Mouse (Mus musculus) brain, embryonic 18.5 days (tissue): ENCODE measurements around the gene Pts.
A peak's percentile ranks its signal among the peaks of the same experiment; 100 is the strongest.

Source experiments
- DNase-seq: peaks from one replicate; pipeline ENCODE4 v3.0.0-alpha.2; 2012; ENCODE audit warnings: low read depth, low spot score

Pts gene

GRCm38 (mm10) chr9:50528293-50528892, at the start of gene Pts:
Gene Pts (minus strand): TSS chr9:50528724.
- DNase-seq, result peak; percentile 95

GRCm38 (mm10) chr9:50569599-50570525, 41.3 kb upstream of the Pts start:
- no peak for DNase-seq

DNA sequence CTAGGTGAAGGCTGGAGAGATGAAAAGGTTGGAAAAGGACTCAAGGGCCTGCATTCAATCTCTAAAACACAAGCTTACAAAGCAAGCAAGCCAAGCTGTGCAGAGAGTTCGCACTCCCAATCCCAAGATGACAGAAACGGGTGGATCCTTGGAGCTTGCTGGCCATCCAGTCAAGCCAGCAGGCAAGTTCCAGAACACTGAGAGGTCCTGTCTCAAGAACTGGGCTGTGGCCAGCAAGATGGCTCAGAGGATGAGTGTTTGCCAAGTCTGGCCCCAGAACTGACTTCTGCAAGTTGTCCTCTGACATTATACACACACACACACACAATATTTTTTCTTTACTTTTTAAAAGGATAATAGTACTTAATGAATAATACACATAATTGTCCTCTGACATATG, 39.4 kb upstream of the Pts start:
- DNase-seq, result no peak

DNA sequence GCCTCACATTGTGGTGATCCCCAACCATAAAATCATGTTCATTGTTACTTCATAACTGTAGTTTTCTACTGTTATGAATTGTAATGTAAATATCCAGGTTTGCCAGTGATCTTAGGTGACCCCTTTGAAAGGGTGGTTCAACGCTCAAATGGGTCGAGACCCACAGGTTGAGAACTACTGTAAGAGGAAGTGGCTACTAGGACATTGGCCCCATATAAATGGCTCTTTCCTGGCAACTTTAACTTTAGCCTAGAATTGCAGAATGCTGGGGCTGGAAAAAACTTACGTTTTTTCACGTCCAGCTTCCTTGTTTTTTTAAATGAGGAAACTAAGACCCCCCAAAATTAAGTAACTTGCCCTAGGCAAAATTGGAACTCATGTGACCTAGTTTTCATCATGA, 38.8 kb upstream of the Pts start:
- DNase-seq, result no peak

- DNase-seq, result no peak
These were observed 37.4 kb upstream of the Pts start for GRCm38 (mm10) chr9:50565940-50566339.

- no peak for DNase-seq
These were observed 36.6 kb upstream of the Pts start for GRCm38 (mm10) chr9:50565173-50565572.

- no peak for DNase-seq
These were observed 33.4 kb upstream of the Pts start for GRCm38 (mm10) chr9:50561918-50562360.

DNA sequence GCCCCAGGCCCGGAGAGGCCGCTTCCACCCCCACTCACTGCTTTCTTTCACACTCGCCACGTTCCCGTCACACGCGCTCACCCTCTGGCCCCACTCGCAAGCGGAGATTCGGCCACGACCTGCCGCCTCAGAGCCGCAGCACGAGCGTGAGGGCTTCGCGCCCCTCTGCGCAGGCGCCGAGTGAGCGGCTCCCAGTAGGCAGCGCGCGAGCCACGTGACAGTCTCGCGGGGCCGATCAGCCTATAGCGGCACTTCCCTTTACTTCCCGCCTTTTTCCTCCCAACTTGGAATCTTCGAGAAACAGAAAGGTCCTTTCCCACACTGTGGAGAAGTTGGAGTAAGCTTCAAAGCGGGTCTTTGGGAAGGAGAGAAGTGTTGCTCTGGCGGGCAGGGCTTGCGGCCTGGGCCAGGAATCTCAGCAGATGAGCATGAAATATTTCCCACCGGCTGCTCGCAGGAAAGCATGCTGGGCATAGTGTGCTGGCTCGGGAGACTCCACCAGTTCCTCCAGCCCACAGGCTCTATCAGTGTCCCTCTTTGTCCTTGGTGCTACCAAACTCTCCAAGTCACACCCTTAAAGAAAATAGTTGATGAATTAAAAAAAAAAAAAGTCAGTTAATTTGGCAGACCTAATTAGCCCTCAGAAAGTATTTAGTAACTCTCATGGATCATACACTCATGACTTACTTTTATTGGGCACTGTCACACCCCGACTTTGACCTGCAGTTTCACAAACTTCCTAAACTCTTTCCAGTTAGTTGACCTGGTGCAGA, 32.8 kb upstream of the Pts start, which contains the start of gene Tex12:
TSS of gene Tex12 (minus strand) at position 181 of the 773 bp plus-strand sequence.
- no peak for DNase-seq

GRCm38 (mm10) chr9:50555094-50555446, 26.5 kb upstream of the Pts start, which contains the start of gene Bco2:
Gene Bco2 (minus strand): TSS chr9:50555181.
- DNase-seq, result no peak

GRCm38 (mm10) chr9:50554241-50555093, 25.9 kb upstream of the Pts start, which contains the start of gene Il18:
Gene Il18 (plus strand): TSS chr9:50554827.
- peak; percentile 63 for DNase-seq

DNA sequence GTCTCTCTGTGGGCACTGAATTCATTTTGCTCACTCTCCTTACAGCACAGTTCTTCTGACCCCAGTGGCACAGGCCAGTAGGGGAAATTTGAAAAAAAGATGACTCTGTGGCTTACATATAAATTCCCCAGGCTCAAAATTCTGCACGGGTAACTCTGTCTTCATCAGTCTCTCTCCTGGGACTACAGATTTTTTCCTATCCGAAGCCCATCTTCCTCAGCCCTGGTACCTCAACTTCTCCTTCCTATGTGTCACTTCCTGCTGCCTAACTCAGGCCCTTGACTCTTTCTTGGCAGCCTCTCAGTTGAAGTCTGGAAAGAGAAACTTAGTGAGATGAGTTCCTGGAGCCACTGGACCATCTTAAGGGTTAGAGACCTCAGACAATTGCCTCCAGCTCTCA, 25.0 kb upstream of the Pts start:
- DNase-seq, result no peak

DNA sequence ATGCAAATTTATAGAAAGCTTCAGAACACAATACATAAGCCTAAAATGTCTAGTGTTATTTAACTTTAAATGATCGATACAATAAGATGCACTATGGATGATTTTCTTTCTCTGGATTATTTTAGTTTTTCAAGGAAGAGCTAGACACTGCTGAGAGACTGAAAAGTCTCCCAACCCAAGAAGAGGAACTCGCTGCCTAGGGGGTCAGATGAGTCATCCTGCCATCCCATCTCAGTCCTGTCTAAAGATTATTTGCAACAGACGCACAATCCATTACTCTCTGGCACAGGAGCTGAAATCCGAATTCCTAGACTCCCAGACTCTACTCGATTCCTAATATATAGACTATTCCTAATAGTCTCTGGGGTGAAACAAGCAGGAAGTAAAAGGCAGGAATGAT, 23.7 kb upstream of the Pts start:
- DNase-seq, result no peak

DNA sequence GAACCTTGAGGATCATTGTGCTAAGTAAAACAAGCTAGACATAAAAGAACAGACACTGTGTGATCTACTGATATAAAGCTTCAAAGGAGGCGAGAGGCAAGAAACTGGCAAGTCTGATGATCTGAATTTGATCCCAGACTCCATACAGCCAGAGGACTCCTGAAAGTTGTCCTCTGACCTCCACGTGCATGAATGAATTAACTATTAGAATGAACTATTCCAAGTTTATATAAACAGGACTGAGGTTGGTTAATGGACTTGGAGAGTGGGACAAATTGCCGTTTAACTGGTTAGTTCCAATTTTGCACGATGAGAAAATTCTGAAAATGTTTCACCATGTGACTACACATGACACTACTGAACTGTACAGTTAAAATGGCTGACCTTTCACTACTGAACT, 20.4 kb upstream of the Pts start:
- no peak for DNase-seq

- DNase-seq, result no peak
These were observed 19.4 kb upstream of the Pts start for GRCm38 (mm10) chr9:50547859-50548478.

DNA sequence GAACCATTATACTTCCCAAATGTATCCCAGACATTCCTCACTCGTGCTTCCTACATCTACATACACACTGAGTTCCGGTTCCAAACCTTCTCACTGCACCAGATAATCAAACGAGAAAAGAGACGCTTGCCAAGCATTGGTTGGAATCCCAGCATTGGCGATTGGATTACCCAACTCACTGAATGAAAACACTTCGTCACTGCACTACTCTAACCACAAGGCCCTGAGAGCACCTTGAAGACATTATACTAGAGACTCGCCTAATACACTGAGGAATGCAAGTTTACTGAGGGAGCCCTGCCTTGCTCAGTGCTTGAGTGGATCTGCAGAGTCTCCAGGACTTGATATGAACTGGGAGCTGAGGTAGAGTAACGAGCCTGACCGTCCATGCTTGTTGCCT, 13.9 kb upstream of the Pts start:
- no peak for DNase-seq

- no peak for DNase-seq
These were observed 11.6 kb upstream of the Pts start for GRCm38 (mm10) chr9:50540170-50540569.

GRCm38 (mm10) chr9:50537295-50537694, 8.8 kb upstream of the Pts start:
- DNase-seq, result no peak

- no peak for DNase-seq
These were observed 8.1 kb upstream of the Pts start for GRCm38 (mm10) chr9:50536603-50537135.

- DNase-seq, result no peak
These were observed 7.4 kb upstream of the Pts start for GRCm38 (mm10) chr9:50535930-50536329.

- DNase-seq, result no peak
These were observed 5.3 kb upstream of the Pts start for GRCm38 (mm10) chr9:50533791-50534190.
